Mouse (Mus musculus): ENCODE results near the gene Gm9803.
"Not testable (repeated sequence)": the region's sequence is repeated elsewhere in the genome, so short reads cannot be mapped to it uniquely, and the experiment has no call there.

Gene Gm9803

DNA sequence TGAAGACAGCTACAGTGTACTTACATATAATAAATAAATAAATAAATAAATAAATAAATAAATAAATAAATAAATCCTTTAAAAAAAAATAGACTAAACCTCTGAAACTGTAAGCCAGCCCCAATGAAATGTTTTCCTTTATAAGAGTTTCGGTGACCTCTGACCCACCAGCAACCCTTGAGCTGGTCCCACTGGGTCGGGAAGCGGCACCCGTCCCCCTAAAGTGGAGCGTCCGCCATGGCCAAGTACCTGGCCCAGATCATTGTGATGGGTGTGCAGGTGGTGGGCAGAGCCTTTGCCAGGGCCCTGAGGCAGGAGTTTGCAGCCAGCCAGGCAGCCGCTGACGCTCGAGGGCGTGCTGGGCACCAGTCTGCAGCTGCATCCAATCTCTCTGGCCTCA is at the start of gene Gm9803:
Gene Gm9803 (plus strand): TSS at position 154 of the 400 bp plus-strand sequence.
- not testable (repeated sequence) for DNase-seq

DNA sequence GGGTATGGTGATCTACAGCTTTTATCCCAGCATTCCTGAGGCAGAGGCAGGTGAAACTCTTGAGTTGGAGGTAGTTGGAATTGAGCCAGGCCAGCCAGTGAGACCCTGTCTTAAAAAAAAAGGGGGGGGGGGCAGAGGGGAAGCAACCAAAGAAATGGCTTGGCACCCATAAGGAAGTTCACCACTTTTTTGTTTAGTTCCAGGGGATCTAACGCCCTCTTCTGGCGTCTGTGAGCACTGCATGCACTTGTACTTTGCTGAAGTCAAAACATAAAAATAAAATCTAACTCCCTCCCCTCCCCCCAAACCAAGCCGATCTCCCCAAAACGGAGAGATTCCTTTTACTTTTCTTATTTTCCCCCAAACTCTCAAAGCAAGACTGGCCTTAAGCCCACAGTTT is 48.5 kb upstream of the Gm9803 start:
- peak; percentile 30 for DNase-seq

DNA sequence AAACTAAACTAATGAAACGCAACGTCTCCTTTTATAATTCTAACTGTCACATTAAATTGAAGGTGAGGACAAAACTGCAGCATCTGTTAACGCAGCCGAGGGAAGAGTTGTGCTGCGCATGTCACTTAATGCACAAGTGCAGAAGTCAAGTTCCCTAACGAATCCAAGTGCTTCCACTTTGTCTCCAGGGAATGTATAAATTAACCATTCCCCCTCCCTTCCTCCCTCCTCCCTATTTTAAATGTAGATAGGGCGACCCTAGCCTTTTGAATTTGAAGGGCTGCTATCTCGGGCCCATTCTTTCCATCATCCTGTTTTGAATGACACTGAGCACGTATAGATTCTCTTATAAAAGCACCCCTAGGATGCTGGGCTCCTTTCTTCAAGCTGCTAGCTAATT is 46.4 kb upstream of the Gm9803 start:
- no peak for DNase-seq

DNA sequence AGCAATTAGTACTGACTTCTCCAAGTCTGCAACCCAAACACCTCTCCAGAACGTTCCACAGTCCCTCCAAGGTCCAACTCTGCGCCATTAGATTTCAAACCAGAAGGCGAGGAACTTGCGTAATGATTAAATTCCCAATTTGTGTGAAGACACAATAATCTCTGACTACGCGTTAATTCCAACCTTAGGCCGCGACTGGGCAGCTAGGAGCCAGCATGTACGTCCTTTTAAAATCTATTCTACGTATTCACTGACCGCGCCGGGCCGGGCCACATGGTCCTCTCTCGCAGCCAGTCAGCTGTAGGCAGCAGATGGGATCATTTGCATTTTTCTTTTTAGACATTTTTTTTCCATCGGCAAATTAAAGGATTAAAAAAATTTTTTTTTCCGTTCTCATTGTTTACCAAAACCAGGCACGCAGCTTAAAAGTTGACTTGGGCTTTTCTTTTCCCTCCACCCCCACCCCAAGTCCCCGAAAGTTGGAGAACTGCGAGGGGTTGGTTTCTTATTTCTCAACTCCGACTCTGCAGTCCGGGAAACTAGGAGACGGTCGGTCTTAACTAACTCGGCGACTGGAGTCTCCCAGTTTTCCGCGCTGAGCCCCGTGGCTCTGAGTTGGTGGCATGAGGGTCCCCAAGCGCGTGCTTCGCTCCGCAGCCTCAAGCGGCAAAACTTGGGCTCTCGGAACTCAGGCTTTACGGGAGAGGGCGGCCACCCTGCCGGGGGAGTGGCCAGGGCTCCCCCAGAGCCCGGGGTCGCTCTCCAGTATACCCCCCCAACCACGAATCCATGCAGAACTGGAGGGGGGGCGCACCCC is 45.8 kb upstream of the Gm9803 start:
- DNase-seq: peak; percentile 32

DNA sequence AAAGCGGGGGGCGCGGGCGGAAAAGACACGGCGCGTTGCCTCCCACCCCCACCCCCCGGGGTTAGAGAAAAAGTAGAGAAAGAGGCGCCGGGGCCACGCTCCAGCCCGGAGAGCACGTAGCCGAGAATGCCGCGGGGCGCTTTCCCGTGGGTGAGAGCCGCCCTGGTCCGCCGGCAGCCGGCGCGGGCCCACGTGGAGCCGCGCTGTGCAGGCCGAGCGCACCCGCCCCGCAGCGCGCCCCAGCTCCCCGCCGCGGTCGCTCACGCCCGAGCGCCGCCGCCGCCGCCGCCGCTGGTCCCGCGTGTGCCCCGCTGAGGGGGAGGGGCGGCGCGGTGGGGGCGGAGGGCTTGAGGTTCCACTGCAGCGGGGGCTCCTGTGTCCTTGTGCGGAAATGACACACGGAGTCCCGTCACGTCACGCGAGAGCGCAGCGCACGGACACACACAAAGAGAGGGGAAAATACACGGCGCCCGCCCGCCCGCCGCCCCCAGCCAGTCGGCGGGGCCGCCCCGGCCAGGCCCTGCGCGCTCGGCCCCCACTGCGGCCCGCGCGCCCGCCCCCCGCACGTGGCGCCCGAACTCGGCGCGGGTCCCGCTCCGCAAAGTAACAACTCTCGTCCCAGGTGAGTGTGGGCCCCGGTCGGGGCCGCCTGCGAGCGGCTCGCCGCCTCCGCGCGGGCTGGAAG is 45.0 kb upstream of the Gm9803 start, which contains the start of gene Bend3:
Gene Bend3 (plus strand): TSS at position 81 of the 685 bp plus-strand sequence.
- peak; percentile 69 for DNase-seq

DNA sequence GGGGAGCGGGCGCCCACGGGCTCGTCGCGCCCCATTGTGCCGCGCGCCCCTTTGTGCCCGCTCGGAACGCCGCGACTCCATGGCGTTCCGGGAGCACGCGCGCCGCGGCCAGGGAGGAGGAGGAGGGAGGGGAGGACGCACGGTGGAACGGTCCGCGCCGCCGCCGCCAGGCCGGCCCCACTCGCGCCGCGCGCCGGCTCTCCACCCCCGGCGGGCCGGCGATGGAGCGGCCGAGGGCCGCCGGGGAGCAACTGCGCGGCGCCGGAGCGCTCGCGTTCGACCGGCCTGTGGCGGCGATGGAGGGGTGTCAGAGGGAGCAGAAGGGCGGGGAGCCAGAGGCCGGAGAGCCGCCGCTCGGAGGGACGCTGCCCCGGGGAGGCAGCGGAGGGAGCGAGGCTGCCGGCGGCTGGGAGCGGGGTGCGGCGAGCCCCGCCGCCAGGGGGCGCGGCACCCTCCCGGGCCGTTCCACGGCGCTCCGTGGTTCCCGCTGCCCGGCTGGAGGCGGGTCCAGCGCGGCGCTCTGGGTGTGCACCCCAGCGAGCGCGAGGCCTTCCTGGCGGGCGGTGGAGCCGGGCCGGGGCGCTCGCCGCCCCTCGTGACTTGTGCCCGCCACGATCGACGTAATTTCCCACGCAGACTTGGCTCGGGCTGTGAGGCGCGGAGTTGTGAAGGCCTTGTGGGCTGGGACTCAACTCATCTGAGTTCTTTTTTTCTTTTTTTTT is 44.3 kb upstream of the Gm9803 start:
- DNase-seq: peak; percentile 89

DNA sequence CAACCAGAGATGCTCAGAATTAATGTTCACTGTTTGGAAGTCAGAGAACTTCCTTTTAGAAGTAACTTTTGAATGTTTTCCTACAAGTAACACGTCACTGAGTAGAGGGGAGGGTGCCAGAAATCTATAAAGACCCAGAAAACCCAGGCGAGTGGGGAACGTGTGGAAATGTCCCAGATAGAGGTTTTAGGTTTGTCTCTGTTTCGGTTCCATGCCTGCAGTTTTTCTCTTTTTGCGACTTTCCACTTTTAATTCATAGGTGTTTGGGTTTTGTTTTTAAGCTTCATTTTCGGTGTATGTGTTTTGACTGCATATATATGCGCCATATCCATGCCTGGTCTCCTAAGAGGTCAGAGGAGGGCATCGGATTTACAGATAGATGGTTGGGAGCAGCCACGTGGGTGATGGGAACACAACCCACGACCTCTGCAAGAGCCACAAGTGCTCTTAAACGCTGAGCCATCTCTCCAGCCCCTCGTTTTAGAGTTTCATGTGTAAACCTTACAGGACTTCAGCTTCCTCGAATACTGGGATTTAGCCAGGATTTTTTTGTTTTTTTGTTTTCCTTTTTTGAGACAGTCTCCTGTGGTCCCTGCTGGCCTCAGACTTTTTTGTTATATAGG is 43.5 kb upstream of the Gm9803 start:
- DNase-seq: no peak

DNA sequence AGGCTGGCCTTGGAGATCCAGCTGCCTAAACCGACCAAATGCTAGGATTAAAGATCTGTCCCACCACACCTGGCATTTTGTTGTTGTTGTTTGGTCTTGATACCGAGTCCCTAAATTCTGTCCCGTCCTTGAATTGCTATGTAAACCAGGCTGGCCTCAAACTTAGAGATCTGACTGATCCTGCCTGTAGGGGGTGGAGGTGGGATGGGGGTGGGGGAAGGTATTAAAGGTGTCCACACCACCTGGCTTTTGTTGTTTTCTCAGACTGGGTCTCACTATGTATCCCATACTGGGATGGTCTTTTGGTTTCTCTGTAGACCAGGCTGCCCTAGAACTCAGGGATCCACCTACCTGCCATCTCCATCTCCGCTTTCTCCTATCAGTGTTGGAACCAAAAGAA is 42.7 kb upstream of the Gm9803 start:
- DNase-seq: no peak

DNA sequence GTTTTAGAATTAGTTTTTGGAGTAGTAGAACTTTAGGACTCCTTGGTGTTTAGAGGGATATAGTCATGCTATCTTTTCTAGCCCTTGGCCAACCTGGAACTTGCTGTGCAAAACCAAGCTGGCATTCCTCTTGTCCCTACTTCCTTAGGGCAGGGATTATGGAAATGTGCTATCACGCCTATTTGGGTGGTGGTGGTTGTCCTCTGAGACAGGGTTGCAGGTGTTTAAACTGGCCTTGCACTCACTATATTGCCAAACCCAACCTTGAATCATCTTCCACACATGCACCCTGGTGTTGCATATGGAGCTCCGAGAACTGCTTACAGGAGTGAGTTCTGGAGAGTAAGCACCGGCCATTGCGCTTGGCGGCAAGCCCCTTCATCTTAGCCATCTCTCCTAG is 41.9 kb upstream of the Gm9803 start:
- no peak for DNase-seq

DNA sequence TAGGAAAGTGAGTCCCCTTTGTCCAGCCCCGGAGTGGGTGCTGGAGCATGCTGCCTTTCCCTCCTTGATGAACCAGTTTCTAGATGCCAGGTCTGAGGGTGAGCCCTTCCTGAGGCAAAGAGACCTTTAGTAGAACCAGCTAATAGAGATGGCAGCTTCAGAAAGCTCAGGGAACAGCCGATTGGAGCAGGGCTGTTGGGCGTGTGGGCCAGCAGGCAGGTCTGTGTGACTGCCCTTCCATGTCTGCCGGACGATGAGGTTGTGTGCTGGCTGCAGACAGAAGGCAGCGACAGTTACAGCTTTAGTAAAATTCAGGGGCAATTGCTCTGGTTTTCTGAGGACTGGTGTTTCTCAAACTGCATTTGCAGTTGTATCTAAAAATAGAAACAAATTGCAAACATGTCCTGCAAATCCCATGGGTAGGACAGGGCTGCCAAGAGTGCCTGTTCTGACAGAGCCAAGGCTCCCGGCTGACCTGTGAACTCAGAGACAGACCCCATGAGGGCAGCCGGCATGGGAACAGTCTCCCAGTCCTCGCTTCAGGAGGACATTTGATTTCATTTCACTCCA is 40.4 kb upstream of the Gm9803 start:
- no peak for DNase-seq

DNA sequence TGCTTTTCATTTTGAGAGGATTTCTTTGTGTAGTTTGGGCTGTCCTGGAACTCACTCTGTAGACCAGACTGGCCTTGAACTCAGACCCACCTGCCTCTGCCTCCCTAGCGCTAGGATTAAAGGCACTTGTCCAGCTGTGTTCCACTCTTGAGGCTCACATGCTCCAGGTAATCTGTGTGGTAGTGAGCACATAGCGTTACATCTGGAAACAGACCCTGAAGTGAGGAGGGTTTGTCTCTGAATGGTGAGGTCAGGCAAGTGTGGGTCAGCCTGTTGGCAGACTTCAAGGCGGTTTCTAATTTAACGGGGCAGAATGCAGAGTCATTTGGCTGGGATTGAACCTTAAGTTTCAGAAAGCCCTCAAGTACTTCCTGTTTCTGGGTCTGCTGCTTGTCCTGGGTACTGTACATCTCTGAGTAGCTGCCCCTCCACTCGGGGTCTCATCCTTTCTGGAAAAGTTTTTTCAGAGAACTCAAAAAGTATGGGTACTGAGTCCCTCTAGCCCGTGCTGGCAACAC is 38.1 kb upstream of the Gm9803 start:
- no peak for DNase-seq

DNA sequence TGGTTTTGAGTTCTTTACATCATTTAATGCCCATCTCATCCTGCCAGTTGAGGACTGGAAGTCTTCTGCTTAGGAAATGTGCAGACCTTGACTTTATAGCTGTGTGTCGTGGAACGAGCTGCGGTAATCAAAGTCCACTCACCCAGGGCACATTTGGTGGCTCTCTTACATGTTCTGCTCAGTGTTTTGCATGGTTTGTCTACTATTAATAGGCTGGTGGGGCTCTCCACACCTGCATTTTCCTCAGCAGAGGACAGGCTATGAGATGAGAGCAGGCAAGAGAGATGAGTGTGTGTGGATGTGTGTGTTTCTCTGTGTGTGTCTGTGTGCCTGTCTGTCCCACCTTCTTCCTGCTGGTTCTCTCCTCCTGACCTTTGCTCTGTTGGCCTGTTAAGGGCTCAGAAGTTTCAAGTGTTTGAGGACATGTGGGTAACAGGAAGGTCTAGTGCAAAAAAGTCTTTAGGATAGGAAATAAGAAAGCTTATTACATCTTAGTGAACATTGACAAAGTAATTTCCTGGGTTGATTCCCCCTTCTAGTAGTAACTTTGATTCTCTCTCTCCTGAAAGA is 36.4 kb upstream of the Gm9803 start:
- no peak for DNase-seq

DNA sequence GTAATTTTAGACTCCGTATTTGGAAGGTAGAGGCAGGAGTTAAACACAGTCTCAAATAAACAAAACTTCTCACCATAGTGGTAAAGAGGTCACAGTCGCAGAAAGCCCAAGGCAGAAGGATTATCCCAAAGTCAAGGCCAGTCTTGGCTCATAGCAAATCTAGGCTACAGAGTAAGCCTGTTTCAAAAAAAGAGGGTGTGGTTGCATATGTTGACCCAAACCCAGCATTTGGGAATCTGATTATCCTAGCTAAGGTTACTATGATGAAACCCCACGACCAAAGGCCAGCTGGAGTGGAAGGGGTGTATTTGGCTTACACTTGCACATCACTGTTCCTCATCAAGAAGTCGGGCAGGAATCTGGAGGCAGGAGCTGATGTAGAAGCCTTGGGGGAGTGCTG is 35.6 kb upstream of the Gm9803 start:
- DNase-seq: no peak

DNA sequence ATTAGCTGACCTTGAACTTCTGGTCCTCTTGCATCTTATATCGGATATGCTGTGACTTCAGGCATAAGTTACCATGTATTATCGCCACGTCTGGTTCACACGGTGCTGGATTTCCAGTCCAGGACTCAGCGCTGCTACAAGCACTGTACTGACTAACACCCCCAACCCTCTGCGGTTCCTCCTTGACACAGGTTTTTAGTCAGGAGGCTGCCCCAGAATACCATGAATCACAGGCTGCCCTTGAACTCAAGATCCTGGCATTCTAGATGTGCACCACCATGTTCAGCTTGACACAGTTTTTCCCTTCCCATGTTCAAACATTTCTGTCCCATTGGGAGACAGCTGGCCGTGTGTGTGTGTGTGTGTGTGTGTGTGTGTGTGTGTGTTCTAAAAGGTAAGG is 34.7 kb upstream of the Gm9803 start:
- DNase-seq: no peak

DNA sequence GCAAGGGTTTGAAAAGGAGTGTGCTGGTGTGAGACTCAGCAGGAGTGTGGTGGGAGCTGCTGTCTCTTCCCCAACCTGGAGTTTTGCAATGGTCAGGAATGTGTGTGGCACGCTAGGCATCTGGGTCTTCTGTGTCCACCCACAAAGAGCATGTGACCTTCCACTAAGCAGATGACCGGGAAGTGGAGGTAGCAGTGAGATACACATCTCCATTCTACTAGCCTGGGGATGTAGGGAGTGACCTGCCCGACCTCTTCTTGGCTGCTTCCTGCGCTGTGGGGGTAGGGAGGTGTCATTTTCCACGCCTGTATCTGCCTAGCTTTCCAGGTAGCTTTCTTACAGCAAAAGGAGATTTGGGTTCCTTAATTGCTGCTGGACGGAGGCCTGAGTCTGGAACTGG is 34.3 kb upstream of the Gm9803 start:
- DNase-seq: no peak

DNA sequence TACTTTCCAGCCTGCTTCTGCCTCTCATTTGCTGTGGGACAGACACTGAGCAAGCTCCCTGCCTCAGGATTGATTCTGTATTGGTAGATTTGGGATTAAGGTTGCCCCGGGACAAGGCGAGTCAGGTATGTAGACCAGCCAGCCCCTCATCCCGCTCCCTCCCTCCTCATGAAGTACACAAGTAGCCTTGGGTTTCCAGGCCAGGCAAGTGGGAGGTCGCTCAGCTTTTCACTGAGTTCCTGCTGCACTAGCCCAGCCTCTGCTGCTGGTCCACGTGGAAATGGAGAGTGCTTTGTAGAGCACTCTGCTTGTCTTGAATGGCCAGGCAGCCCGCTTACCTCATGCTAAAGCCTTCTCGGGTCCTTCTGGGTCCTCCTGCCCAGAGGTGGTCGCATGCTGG is 33.9 kb upstream of the Gm9803 start:
- DNase-seq: no peak

DNA sequence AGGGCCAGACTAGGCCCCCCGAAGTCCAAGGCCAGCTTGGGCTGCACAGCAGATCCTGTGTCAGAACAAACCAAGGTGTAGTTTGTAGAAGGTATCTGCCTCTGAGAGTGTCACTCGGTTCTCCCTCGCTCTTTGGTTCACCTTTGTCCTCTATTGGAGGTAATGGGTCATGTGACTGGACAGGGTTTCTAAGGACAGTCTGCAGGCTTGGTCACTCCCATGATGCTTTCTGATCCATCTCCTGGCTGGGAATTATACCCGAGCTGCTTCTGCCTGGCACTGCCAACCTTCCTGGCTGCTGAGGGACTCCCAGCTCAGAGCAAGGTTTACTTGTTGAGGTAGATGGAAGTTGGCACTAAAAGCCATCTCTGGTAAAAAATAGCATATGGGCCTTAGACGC is 33.0 kb upstream of the Gm9803 start:
- no peak for DNase-seq

DNA sequence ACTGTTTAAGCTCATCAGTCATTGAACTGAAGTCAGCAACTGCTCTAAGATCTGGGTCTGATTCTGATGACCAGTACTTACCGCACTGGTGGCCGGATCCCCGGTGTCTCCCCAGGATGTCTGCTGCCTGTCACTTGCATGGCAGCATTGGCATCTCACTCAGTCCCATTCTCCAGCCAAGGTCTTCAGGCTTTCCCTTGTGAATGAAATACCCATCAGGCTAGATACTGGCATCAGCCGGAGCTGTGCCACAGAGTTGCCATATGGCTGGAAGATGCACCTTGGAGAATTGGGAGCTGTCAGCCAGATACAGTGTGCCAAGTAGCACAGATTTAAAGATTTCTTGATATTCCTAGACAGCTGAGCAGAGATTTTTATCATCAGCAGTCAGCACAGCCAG is 21.3 kb upstream of the Gm9803 start:
- no peak for DNase-seq

DNA sequence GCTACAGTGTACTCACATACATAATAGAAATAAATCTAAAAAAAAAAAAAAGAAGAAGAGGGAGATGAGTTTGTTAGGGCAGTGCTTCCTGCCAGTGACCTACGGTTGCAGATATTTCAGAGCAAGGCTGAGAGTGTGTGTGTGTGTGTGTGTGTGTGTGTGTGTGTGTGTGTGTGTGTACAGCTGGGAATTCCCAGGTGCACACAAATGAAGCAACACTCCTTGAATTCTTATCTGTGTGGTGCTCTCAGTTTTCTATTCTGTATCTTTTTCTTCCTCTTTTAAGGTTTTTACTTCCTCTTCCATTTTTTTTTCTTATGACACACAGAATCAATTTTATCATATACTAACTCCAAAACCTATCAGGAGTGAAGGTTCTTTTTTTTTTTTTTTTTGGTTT is 19.6 kb upstream of the Gm9803 start:
- DNase-seq: no peak

DNA sequence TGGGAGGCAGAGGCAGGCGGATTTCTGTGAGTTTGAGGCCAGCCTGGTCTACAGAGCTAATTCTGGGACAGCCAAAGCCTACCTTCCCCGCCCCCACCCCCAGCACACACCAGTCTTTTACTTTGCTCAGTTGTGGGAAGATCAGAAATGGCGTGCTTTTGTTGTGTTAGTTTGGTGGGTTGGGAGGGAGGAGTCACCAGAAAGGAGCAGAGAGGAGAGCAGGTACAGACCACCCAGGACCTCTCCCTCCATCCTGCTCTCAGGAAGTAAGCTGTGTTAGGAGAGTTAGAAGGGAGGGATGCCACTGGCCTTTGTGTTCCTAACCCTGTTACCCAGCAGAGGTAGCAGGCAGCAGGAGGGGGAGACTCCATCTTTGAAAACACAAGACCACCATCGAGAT is 16.8 kb upstream of the Gm9803 start:
- DNase-seq: no peak

DNA sequence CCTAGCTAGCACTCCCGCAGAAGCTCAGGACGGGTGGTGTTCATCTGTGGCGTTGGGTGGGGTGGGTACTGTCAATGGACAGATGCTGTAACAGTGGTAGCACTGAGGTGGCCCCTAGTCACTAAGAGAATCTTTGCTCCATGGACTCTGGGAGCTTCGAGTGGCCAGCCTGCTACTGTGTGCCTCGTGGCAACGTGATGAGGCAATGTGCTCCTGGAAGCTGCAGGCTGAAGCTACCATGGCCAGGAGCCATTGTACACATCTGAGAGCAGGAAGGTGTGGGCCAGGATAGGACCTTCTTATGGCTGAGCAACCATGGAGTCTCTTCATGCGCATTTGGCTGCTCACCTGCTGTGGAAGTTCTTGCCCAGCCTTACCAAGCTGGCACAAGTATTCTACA is 14.7 kb upstream of the Gm9803 start:
- DNase-seq: no peak

DNA sequence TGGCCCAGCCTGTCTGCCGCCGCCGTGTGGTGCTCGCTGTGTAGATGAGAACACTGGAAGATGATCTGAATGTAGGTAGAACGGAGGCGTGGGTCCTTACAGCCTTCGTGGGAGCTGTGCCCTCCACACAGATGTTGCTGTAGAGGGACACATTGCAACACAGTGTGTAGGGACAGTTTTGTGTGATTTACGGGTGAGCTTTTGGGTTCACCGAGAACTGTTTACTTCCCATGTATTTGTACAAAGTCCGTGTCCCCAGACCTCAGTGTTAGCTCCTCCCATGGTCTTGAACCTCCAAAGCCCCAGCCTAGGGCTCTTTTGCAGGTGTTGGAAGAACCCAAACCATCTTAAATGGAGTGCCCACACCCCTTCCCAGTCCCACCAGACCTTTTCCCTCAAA is 10.9 kb upstream of the Gm9803 start:
- no peak for DNase-seq
